Mouse (Mus musculus): ENCODE results near the gene Skil.
"Not testable (repeated sequence)": the region's sequence is repeated elsewhere in the genome, so short reads cannot be mapped to it uniquely, and the experiment has no call there.

Skil gene

DNA sequence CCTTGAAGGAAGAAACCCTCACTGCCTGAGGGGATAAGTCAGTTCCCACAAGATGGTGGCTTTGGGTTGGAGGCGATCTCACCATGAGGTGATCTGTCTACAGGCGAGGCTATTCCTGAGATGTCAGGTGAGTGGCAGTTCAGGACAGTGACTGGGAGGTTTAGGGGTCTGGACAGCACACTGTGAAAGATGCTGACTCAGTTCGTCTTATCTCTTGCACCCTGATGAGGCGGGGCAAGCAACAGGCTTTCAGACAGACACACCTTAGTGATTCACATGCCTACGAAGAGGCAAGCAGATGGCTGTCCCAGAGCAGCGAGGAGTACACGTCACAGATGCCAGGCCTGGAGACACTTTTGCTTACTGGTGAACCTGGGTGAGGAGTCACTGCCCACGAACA is 39.4 kb downstream of the Skil start:
- no peak for DNase-seq

DNA sequence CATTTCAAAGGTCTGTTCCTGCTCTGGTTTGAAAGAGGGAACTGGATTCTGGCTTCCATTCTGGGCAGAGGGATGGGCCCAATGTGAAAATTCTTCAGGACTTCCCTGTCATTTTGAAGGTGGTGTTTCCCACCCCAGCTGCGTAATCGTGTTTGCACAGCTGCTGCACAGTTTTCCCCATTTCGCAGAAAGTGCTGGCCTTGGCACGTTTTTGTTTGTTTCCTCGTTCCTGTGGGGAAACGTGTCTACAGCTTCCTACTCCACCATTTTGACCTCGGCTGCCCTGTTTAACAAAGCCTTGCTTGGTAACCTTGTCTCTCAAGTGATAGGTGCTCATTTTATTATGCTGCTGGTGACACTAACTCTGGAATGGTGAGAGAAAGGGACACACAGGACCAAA is 39.8 kb downstream of the Skil start:
- DNase-seq = no peak

DNA sequence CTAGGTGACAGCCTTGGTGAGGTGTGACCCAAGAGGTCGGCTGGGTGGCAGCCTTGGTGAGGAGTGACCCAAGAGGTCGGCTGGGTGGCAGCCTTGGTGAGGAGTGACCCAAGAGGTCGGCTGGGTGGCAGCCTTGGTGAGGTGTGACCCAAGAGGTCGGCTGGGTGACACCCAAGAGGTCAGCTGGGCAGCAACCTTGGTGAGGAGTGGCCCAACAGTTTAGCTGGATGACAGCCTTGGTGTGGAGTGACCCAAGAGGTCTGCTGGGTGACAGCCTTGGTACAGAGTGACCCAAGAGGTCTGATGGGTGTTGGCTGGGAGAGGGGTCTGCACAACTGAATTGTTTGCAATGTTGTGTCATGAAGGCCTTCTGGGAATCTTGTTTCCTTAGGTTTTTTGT is 41.7 kb downstream of the Skil start:
- DNase-seq = not testable (repeated sequence)

DNA sequence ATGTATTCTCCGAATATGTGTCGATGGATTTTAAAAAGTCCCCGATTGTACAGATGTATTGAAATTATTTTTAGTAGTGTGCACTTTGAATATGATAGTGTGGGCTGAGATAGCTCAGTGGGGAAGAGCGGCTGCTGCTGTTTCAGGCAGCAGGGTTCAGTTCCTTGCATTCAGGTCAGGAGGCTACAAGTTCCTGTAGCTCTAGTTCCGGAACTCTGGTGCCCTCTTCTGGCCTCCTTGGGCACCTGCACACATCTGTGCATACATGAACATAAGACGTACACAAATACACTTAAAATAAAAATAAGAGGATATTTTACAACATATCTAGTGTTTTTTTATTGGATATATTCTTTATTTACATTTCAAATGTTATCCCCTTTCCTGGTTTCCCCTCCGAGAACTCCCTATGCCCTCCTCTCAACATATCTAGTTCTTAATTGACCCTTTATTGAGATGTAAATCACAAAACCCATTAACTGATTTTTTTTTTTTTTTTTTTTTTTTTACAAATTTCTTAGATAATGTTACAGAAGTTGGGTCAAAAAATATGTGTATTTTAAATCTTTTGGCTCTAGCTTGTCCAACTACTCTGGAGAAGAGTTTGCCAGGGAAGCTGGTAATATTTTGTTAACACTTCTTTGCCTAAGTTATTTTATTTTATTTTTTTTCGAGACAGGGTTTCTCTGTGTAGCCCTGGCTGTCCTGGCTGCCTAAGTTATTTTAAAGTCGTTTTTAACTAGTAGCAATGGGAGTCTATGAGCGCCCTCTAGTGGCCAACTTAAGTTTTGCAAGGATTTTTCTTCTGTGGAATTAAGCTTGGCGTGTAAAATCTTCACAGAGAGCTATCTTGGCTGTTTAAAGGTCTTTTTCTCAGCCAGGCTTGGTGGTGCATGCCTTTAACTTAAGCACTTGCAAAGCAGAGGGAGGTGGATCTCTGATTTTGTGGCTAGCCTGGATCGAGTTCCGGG is 43.9 kb downstream of the Skil start:
- DNase-seq = peak; percentile 62 to 81

DNA sequence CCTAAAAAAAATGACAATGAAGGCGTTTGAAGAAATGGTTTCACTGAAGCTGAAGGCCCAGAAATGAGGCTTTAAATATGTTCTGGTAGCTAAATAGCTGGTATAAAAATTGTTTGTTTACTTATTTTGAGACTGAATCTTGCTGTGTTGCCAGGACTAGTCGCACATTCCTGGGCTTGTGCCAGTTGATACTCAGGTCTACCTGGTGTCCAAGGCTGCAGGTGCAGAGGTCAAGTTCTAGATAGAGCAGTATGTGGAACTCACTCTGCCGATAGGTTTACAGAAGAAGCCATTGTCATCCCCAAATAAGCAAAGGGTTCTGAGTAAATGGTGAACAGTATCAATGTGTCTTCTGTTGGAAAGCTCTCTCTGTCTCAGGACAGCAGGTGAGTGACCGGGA is 46.8 kb downstream of the Skil start:
- no peak for DNase-seq

DNA sequence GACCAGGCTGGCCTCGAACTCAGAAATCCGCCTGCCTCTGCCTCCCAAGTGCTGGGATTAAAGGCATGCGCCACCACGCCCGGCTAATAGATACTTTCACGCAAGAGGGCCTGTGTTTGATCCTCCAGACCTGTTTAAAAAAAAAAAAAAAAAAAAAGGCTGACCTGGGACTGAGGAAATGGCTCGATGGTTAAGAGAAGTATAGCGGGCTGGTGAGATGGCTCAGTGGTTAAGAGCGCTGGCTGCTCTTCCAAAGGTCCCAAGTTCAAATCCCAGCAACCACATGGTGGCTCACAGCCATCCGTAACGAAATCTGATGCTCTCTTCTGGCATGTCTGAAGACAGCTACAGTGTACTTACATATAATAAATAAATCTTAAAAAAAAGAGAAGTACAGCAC is 50.4 kb downstream of the Skil start:
- not testable (repeated sequence) for DNase-seq

DNA sequence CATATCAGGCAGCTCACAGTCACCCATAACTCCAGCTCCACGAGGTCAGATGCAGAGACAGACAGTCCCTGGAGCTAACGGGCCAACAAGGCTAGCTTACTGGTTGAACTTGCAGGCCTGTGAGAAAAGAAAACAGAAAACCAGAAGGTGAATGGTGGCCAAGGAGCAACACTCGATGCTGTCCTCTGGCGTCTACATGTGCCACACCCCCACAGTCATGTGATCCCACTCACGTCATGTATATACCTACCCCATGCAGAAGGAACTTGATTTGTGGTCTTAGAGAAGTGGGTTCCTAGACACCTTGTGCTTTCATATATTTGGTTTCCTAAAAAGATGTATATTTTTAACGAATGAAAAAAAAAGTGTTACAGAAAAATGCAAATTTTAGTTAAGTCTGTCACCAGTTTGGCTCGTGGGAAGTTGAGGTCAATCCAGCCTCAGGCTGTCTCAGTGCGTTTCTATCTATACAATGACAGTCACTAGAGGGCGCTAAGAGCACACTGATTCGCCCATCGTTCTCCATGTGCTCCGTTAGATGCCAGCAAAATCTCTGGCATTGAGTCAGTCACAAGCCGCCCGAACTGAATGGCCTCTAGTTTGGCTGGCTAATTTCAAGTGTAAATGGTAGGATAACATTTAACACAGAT is 50.9 kb downstream of the Skil start:
- DNase-seq = peak; percentile 77 to 86

DNA sequence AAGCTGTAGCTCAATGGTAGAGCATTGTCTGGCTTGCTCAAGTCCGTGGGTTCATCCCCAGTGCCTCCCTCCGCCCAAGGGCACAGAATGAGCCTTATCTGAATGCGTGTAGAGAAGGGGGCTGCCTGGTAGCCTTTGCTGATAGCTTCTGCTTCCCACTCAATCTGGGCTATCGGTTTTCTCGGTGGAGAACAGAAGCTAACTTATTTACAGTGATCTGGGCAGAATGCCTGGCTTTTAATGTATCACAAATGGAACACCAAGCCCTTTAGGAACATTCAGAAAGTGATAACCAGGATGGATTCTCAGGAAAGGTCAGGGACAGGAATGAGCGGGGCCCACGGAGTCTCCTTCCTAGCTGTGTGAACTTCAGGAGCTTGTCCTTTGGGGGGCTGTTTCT is 53.7 kb downstream of the Skil start:
- DNase-seq = no peak

DNA sequence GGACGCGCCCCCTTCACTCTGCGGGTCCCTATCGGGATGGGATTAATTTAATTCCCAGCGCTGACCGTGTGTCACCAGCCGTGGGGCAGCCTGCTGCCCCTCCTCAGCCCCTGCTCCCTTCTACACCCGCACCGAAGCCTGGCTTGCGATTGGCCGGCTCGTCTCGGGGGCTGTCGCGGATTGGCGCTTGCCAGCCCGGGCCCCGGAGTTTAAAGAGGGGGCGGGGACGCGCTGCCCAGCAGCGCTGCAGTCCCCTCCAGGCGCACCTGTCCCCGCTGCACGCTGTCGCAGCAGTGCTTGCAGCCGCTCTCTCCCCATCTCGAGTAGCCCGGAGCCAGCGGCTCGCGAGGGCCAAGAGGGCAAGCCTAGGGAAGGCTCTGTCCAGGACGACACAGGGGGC is 54.8 kb downstream of the Skil start, which contains the start of gene Cldn11:
TSS of gene Cldn11 (plus strand) at position 215 of the 400 bp plus-strand sequence.
- peak; percentile 42 to 65 for DNase-seq

DNA sequence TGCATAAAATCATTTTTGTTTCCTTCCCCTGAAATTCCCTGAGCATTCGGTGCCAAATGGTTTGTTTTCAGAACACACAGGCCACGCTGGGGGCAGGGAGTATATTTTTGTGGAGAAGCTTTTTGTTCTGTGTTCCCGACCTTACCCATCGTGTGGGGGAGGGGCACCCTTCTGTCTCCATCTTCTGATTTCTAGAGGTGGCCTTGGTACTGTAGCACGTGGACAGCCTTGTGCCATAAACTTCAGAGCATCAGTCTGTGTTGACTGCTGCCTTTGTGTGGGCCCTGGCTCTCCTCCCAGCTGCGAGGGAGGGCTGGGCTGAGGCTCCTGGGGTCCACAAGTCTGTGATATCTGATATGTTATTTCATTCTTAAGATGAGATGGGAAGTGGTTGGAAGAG is 57.2 kb downstream of the Skil start:
- DNase-seq = no peak

DNA sequence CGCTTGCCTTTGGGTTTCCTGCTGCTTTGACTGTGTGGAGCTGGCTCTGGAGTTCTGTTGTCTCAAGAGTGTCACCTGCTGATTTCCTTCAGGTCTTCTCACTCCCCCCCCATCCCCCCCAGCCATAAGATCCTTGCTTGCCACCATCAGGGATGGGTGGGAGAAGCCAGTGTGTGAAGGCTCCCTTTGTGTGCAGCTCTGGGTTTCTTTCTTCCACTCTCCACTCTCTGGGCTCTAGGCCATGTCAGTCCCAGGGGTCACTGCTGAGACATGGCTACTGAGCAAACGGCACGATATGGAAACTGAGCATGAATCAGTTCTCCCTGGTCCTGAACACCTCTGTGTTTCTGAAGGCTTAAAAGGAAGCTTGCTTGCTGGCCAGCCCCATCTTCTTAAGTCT is 61.3 kb downstream of the Skil start:
- DNase-seq = no peak

DNA sequence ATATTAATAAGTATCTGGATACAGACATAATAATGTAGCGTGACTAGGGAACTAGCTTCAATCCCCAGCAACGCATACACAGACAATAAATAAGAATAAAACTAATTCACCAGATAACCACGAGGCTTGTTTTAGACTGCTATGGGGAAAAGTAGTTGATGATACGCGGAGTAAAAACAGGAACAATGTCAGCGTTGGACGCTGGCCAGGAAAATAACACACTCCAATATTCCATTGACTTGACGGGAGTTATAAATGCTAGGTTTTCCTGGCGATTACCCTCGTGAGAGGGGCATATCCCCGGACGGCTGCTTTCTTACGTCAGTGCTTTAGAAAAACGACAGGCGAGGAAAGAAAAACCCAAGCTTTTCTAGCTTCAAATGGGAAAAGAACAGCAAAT is 62.9 kb downstream of the Skil start:
- DNase-seq = no peak

DNA sequence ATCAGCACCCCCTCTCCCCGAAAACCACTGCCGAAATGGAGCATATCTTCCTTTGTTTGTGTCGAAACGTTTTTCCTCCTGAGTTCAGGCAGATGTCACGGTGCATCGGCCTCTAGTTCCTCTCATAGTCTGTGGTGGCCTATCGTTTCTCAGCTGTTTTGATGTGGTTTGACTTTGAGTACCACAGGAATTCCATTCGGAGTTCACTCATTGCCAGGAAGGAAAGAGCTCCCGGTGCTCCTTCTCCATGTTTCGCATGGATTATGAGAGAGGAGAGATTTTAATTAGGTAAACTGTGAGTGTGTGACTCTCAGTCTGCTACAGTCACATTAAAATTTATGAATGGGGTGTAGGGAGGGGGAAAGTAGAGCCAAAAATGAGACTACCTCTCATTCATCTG is 65.2 kb downstream of the Skil start:
- no peak for DNase-seq

DNA sequence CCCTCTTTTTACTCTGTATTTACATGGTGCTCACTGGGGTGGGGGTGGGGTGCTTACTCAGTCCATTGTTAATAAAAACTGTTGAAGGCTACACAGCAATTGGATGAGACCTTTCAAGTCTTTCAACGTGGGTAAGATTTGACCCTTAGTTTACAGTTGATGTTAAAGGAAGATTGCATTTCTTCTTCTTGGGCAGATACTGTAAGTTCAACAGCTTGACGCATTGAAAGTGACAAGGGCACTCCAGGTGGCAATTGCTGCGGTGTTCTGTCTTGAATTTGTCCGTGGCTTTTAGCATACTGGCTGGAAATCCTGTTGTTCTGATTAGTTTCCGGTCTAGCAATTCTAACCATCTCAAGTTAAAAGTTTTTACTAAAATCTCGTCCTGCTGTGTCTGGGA is 66.5 kb downstream of the Skil start:
- DNase-seq = no peak

DNA sequence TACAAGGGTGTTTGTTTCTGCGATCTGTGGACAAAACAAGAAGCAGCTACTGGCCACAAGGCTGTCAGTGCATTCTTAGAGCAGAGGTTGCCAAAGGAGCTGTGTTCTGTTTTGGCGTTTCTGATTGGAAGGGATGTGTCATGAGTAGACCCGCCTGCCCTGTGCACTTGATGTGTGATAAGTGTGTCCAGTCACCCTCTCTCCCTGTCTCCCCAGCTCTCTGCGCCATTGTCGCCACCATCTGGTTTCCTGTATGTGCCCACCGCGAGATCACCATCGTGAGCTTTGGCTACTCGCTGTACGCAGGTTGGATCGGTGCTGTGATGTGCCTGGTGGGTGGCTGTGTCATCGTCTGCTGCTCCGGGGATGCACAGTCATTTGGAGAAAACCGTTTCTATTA is 68.0 kb downstream of the Skil start:
- DNase-seq = no peak

DNA sequence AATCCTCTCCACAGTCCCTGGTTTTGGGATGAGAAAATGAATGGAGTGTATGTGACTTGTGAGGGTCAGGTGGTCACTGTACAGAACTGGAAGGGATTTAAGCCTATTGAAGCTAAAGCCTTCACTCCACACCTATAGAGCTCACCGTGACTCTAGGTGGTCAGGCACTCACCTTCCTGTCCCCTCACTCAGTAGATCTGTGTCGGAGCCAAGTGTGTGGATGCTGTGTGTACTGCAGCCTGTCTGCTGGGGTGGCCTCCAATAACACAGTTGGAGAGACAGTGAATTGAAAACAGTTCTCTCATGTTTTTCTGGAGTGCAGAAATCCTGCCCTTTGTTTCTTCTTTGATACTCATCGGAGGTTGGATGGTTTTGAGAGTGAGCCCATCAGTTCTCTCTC is 70.9 kb downstream of the Skil start:
- no peak for DNase-seq

DNA sequence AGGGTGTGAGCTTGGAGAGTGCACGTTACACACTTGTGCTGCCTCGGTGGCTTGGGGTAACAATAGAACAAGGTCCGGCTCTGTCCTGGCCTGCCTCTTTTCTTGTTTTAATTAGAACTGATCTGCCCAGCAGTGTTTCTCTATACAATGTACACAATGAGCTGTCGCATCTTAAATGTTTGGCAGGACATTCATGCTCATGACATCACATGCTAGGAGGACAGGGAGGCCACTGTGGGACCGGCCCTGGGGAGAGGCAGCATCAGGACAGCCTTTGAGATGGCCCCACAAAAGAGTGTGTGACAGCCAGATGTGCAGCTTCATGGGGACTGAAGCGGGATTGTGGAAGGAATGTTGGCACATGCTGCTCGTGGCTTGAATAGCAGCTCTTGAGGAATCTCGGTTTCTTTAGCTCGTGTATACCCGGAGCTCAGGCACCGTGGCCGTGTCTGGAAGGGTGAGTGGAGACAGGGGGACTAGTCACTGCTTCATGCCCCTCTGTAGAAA is 71.6 kb downstream of the Skil start:
- no peak for DNase-seq

Measured in cerebellum, postnatal 25 days (tissue).